Mouse (Mus musculus) embryonic fibroblast, embryonic 13.5 days (primary cell): Measurements from ENCODE around the gene Trpv6.

Experiments used
- CTCF ChIP-seq: IDR thresholded peaks from 2 replicates; pipeline ENCODE4 v1.5.1; 2011; ENCODE audit warnings: mild to moderate bottlenecking, control low read depth, low read length, moderate library complexity, borderline replicate concordance; ENCODE audit not compliant: insufficient read depth
- POLR2A ChIP-seq: IDR thresholded peaks from 2 replicates; pipeline ENCODE4 v1.6.1; 2011; ENCODE audit warnings: low read depth, mild to moderate bottlenecking, control low read depth, low read length, moderate library complexity

DNA sequence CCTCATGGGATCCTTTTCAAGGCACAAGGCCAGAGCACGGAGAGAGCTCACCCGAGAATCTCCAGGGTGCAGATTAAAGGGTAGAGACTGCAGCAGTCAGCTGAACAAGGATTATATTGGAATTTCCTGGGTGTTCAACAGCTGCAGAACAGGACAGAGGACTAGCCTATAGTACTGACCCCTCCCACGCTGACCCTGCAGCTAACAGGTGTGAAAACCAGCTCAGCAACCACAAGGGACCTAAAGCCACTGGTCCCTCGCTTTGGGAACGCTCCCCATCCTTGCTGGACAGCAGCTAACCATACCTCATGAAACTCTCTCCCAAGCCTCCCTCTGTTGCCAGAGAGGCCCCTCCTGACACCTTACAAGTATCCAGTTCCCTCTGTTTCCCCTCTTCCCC, 28.6 kb downstream of the Trpv6 start:
- TF ChIP-seq CTCF (no peak), POLR2A (no peak)
